Comparison of ENCODE assay signal across 8 mouse cellular contexts in the genomic region with DNA sequence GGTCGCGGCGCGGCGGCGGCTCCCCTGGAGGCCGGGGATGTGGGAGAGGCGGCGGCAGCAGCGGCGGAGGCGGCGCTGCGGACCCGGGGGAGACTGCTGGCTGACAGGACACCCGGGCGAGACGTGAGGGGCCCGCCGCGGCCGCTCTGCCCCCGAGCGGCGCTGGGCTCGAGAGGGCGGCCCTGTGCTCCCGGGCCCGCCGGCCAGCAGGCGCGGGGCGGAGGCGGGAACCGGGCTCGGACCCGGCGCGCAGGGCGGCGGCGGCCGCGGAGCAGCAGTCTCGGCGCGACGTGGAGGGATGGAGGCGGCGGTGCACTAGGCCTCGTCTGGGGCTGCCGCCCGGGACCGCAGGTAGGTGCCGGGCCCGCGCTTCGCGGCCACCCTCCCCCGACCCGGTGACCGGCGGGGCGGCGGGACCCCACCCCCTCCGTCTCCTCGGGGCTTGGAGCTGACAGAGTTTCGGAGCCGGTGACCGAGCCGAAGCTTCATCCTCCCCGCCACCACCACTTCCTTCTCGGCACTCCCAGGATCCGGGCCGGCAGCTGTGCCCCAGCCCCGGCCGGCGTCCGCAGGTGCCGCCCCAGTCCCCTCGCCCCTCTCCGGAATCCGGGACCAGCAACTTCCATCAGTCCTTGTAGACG. TPM values are rescaled to one million over a fixed set of nuclear protein-coding genes. Genes with fewer than 3 reads are reported as not detected.
DNase-seq lines count a peak whose midpoint lies in the region; ATAC-seq and TF ChIP-seq lines count a peak whose summit lies in the region.

A gene (plus strand): TSS at position 261 of the 641 bp plus-strand sequence.

- CTCF ChIA-PET in Patski (lab: Charles Lee), result no interaction called here

- no peaks in the 10 kb centered on the region for H3K36me3 ChIP-seq in hindbrain, embryonic 14.5 days (replicated peaks; ENCODE audit: control insufficient read depth, insufficient read depth)
- no peaks in the 10 kb centered on the region for H3K36me3 ChIP-seq in macrophage (ENCODE audit: inconsistent target)

- in situ Hi-C loops in Patski (cut with MboI; ENCODE audit: low pct_unique_long_range_greater_than_20kb), result no loop called here

- H3K4me2 ChIP-seq in hindbrain, embryonic 14.5 days (replicated peaks), result peak within 1 kb of the TSS; percentile 62

- intact Hi-C loops in left cerebral cortex, adult 2 months (cut with DNase I), result loop anchor here (1.0 to 2.0 kb wide), 2 partner anchors 132 to 146 kb away; a partner anchor contains a TSS

- peak within 1 kb of the TSS; percentile 97 for H3K9ac ChIP-seq in hindbrain, embryonic 14.5 days

- TF ChIP-seq CTCF in Patski (IDR thresholded peaks at IDR 0.05), result no peak
- no peak for TF ChIP-seq CTCF in left cerebral cortex, adult 2 months (IDR thresholded peaks at IDR 0.05)

- ATAC-seq in Patski, result peak; percentile 71
- ATAC-seq in hindbrain, embryonic 14.5 days (ENCODE audit: low FRiP score), result peak; percentile 83

- no peaks in the 10 kb centered on the region for H3K9me3 ChIP-seq in hindbrain, embryonic 14.5 days (ENCODE audit: control insufficient read depth, low read length)

- peak within 1 kb of the TSS; percentile 95 for H3K27ac ChIP-seq in hindbrain, embryonic 14.5 days
- H3K27ac ChIP-seq in left cerebral cortex, adult 2 months, result peak within 1 kb of the TSS; percentile 94
- H3K27ac ChIP-seq in macrophage, result peak within 1 kb of the TSS; percentile 61

- WGBS in hindbrain, embryonic 14.5 days, result 0% methylated on average over 63 of the region's 84 CpGs
- 0% methylated on average over 83 of the region's 84 CpGs for whole genome bisulfite sequencing in macrophage (ENCODE audit: missing documents)

- H3K27me3 ChIP-seq in Patski, result no peaks in the 10 kb centered on the region
- H3K27me3 ChIP-seq in hindbrain, embryonic 14.5 days (ENCODE audit: control insufficient read depth, insufficient read depth, low read length), result no peaks in the 10 kb centered on the region

- H3K4me1 ChIP-seq in hindbrain, embryonic 14.5 days (replicated peaks; ENCODE audit: control insufficient read depth, insufficient read depth, low read length), result peaks cover 26% of the 10 kb centered on the region

- no peak for DNase-seq in Patski (ENCODE audit: low read depth, low spot score)
- peak; percentile 61 to 72 for DNase-seq in cerebellum, postnatal 14 days
- peak; percentile 27 for DNase-seq in gastrocnemius, adult 18-20 months (ENCODE audit: low spot score)
- DNase-seq in hindbrain, embryonic 14.5 days (ENCODE audit: low spot score), result peak; percentile 27
- peak; percentile 55 to 59 for DNase-seq in left cerebral cortex, adult 2 months (ENCODE audit: extremely low spot score in 1 of 2, low spot score in 2 of 2)
- DNase-seq in right cerebral cortex, adult 2 months (ENCODE audit: low spot score in 2 of 2), result peak; percentile 29 to 43
- peak; percentile 71 for DNase-seq in yolk sac, embryonic 10.5 days (ENCODE audit: low spot score)

- peaks cover 48% of the 10 kb centered on the region for H3K79me2 ChIP-seq in macrophage (ENCODE audit: inconsistent target)

- POLR2A ChIA-PET in Patski (lab: Charles Lee), result interaction anchor here (0.6 to 1.3 kb wide), 4 partner anchors 13 to 147 kb away, joined by 3 to 5 read pairs (median 4); no protein-coding TSS in a partner anchor

- H3K4me3 ChIP-seq in hindbrain, embryonic 14.5 days (replicated peaks; ENCODE audit: low read length), result peak within 1 kb of the TSS; percentile 96
- peak within 1 kb of the TSS; percentile 83 for H3K4me3 ChIP-seq in left cerebral cortex, adult 2 months
- H3K4me3 ChIP-seq in macrophage (ENCODE audit: inconsistent target), result peak within 1 kb of the TSS; percentile 51

RNA-seq across cellular contexts. Expression of the gene that starts here (rescaled TPM):
- polyA plus RNA-seq in Patski (2021), result 33.2 TPM
- total RNA-seq in gastrocnemius, adult 18-20 months (2021), result 10 to 100 TPM; 19.9 to 21.0 TPM
- polyA plus RNA-seq in hindbrain, embryonic 14.5 days (2014; fragmentation: Nextera tagmentation; extraction: Ambion mirVana), result 13.3 and 14.9 TPM in 2 replicates
- total RNA-seq in left cerebral cortex, adult 2 months (2021), result 10 to 100 TPM; 30.7 to 32.1 TPM
- 100 to 1,000 TPM; 172 to 523 (median 240) TPM for total RNA-seq in macrophage (2018; cell fraction: chromatin; rRNA removed)
- 10 to 100 TPM; 27.7 to 46.7 (median 32.6) TPM for total RNA-seq in macrophage (2018; cell fraction: cytosol; rRNA removed)
- 100 to 1,000 TPM in 24 of 26 experiments, 10 to 100 TPM in 2; 94.1 to 354 (median 142) TPM for total RNA-seq in macrophage (2018; cell fraction: nucleus; rRNA removed)
- polyA plus RNA-seq in macrophage (2018), result 20.5 to 29.2 TPM (median 22.2 TPM) in 3 replicates
